Mouse (Mus musculus) spleen, adult 12 weeks (tissue): Measurements from ENCODE around the gene Gm45140.

Source experiments
- DNase-seq: peaks from one replicate; pipeline ENCODE4 v3.0.0; 2022; ENCODE audit warnings: low spot score

Gene Gm45140

GRCm38 (mm10) chr6:87835695-87836094 is at the start of gene Gm45140:
Gene Gm45140 (minus strand): TSS chr6:87835795.
- DNase-seq, result no peak

- no peak for DNase-seq
Observed at GRCm38 (mm10) chr6:87882816-87883215, 47.2 kb upstream of the Gm45140 start.

- no peak for DNase-seq
Observed at GRCm38 (mm10) chr6:87882221-87882620, 46.6 kb upstream of the Gm45140 start.

- DNase-seq, result no peak
Observed at GRCm38 (mm10) chr6:87879628-87880027, 44.0 kb upstream of the Gm45140 start.

GRCm38 (mm10) chr6:87879010-87879409 is 43.4 kb upstream of the Gm45140 start:
- no peak for DNase-seq

GRCm38 (mm10) chr6:87876068-87876643 is 40.6 kb upstream of the Gm45140 start:
- DNase-seq, result no peak

- no peak for DNase-seq
Observed at GRCm38 (mm10) chr6:87875562-87875961, 40.0 kb upstream of the Gm45140 start.

- DNase-seq, result no peak
Observed at GRCm38 (mm10) chr6:87875083-87875482, 39.5 kb upstream of the Gm45140 start.

- no peak for DNase-seq
Observed at GRCm38 (mm10) chr6:87873963-87874362, 38.4 kb upstream of the Gm45140 start.

GRCm38 (mm10) chr6:87873104-87873503 is 37.5 kb upstream of the Gm45140 start:
- DNase-seq, result no peak

- DNase-seq, result no peak
Observed at GRCm38 (mm10) chr6:87871240-87871639, 35.6 kb upstream of the Gm45140 start.

- no peak for DNase-seq
Observed at GRCm38 (mm10) chr6:87870440-87870839, 34.8 kb upstream of the Gm45140 start.

GRCm38 (mm10) chr6:87868871-87869506 is 33.4 kb upstream of the Gm45140 start:
- DNase-seq, result no peak

GRCm38 (mm10) chr6:87867256-87867655 is 31.7 kb upstream of the Gm45140 start:
- DNase-seq, result no peak

GRCm38 (mm10) chr6:87866211-87866610 is 30.6 kb upstream of the Gm45140 start:
- no peak for DNase-seq

- DNase-seq, result no peak
Observed at GRCm38 (mm10) chr6:87857071-87857470, 21.5 kb upstream of the Gm45140 start.

GRCm38 (mm10) chr6:87853446-87853845 is 17.9 kb upstream of the Gm45140 start:
- DNase-seq, result no peak

- no peak for DNase-seq
Observed at GRCm38 (mm10) chr6:87851871-87852270, 16.3 kb upstream of the Gm45140 start.

- DNase-seq, result peak; percentile 96
Observed at GRCm38 (mm10) chr6:87850900-87851614, 15.5 kb upstream of the Gm45140 start, which contains the start of gene Cnbp. Gene Cnbp (minus strand): TSS chr6:87851106.

- peak; percentile 52 for DNase-seq
Observed at GRCm38 (mm10) chr6:87850155-87850899, 14.7 kb upstream of the Gm45140 start.

- DNase-seq, result no peak
Observed at GRCm38 (mm10) chr6:87849780-87850154, 14.2 kb upstream of the Gm45140 start.

GRCm38 (mm10) chr6:87846813-87847212 is 11.2 kb upstream of the Gm45140 start:
- DNase-seq, result no peak
